14 mouse cellular contexts compared by ENCODE assay signal in the genomic region with DNA sequence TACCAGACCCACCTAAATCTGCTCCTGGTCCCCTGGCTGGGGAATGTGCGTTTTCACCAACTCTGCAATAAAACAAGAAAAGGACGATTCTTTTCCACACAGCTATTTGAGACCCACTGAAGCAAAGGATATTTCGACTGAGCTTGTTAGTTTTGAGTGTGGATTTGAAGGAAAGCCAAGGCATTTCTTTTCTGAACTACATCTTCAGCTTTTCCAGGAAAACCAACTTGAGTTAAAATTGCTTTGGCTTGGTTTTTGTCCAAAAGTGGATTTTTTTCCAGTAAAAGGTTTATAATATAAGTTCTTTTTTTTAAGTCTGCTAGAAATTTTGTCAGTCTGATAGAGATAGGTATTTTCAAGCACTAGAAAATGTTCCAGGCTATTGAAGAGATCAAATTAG. TPM values are rescaled to one million over a fixed set of nuclear protein-coding genes. Genes with fewer than 3 reads are reported as not detected.
"Had no signal": no experiment of that assay in that cellular context is flagged by ENCODE, and none has a peak within 500 bp of the region (broad histone marks: within the 10 kb centered on the region; RNA-seq: fewer than 3 reads in every experiment).

No protein-coding gene starts in this region.

- H3K4me1 ChIP-seq: kidney, embryonic 15.5 days; midbrain, embryonic 12.5 days; neural tube, embryonic 15.5 days had no signal

- DNase-seq: kidney, adult 18-20 months; kidney, postnatal 14 days; left cerebral cortex, postnatal 4 days; liver; liver, embryonic 13.5 days; liver, postnatal 0 days; lung, postnatal 14 days; thymus, postnatal 36 days had no signal

- ATAC-seq: liver, postnatal 0 days had no signal

- H3K27me3 ChIP-seq: kidney, embryonic 15.5 days; liver, embryonic 13.5 days; midbrain, embryonic 12.5 days; neural tube, embryonic 15.5 days had no signal

- H3K9me3 ChIP-seq: kidney, embryonic 15.5 days; liver, embryonic 13.5 days; midbrain, embryonic 12.5 days; neural tube, embryonic 15.5 days had no signal

- H3K36me3 ChIP-seq: kidney, embryonic 15.5 days; liver, embryonic 13.5 days; midbrain, embryonic 12.5 days; neural tube, embryonic 15.5 days had no signal

- H3K27ac ChIP-seq: kidney, embryonic 15.5 days; liver, embryonic 13.5 days; macrophage; midbrain, embryonic 12.5 days; neural tube, embryonic 15.5 days had no signal

- H3K4me2 ChIP-seq: kidney, embryonic 15.5 days; liver, embryonic 13.5 days; midbrain, embryonic 12.5 days; neural tube, embryonic 15.5 days had no signal

- H3K4me3 ChIP-seq: kidney, embryonic 15.5 days; liver, embryonic 13.5 days; midbrain, embryonic 12.5 days; myocyte; neural tube, embryonic 15.5 days had no signal

- H3K9ac ChIP-seq: kidney, embryonic 15.5 days; liver, embryonic 13.5 days; liver, postnatal 0 days; midbrain, embryonic 12.5 days; neural tube, embryonic 15.5 days had no signal

RNA-seq across cellular contexts. Expression of a gene that starts 13.1 kb away (rescaled TPM):
- total RNA-seq: megakaryocyte-erythroid progenitor cell, adult 5-6 weeks had no signal
- polyA plus RNA-seq: macrophage, myocyte had no signal
